Mouse (Mus musculus) G1E (cell line): ENCODE data around the gene Borcs6. TPM values are rescaled to one million over a fixed set of nuclear protein-coding genes. Genes with fewer than 3 reads are reported as not detected.

Source experiments
- ATAC-seq: 2 replicates; pipeline ENCODE4 v1.8.0; 2016; ENCODE audit warnings: mild to moderate bottlenecking; ENCODE audit not compliant: insufficient number of reproducible peaks, poor library complexity, low FRiP score, severe bottlenecking; ENCODE audit errors: extremely low read depth
- DNase-seq: peaks from one replicate; pipeline ENCODE4 v3.0.0; 2012; ENCODE audit warnings: low spot score
- H3K27me3 ChIP-seq: 2 replicates; pipeline ENCODE4 v1.6.1; 2012; ENCODE audit warnings: mild to moderate bottlenecking, low read length, inconsistent platforms; ENCODE audit not compliant: insufficient read depth
- H3K36me3 ChIP-seq: replicated peaks from 2 replicates; pipeline ENCODE3; 2012; ENCODE audit warnings: mild to moderate bottlenecking, inconsistent platforms
- H3K4me1 ChIP-seq: 2 replicates; pipeline ENCODE4 v1.6.1; 2012; ENCODE audit warnings: low read depth, low read length, inconsistent platforms, mixed read lengths; ENCODE audit not compliant: insufficient read depth
- H3K4me3 ChIP-seq: 2 replicates; pipeline ENCODE4 v1.5.1; 2012; ENCODE audit warnings: low read depth, mild to moderate bottlenecking, inconsistent platforms, low read length, moderate library complexity, mixed read lengths
- H3K9me3 ChIP-seq: replicated peaks from 2 replicates; pipeline ENCODE4 v1.6.1; 2012; ENCODE audit warnings: inconsistent platforms
- CTCF ChIP-seq: IDR thresholded peaks from 2 replicates; pipeline ENCODE4 v1.5.1; 2012; ENCODE audit warnings: low read depth, low read length, inconsistent platforms, mixed read lengths
- GATA1 ChIP-seq: IDR thresholded peaks from 2 replicates; pipeline ENCODE4 v1.6.1; 2012; ENCODE audit warnings: borderline replicate concordance, low read length, inconsistent platforms, mixed read lengths
- GATA2 ChIP-seq: IDR thresholded peaks from 2 replicates; pipeline ENCODE4 v1.6.1; 2012; ENCODE audit warnings: low read depth, low read length, inconsistent platforms, borderline replicate concordance
- POLR2AphosphoS5 ChIP-seq: IDR thresholded peaks from 2 replicates; pipeline ENCODE4 v1.6.1; 2012; ENCODE audit warnings: low read depth, low read length, inconsistent platforms; ENCODE audit not compliant: insufficient replicate concordance
- TAL1 ChIP-seq: conservative IDR thresholded peaks from 2 replicates; pipeline ENCODE4 v1.6.1; 2012; ENCODE audit warnings: low read depth, low read length, inconsistent platforms, mixed read lengths
- polyA plus RNA-seq: library from polyadenylated mRNA; stranded (reverse); fragments of >175 nt; gene quantifications from 2 replicates; pipeline ENCODE4 v1.2.3, GENCODE M21; 2012
- total RNA-seq, 2 experiments: library from RNA; stranded (forward) in 1 of 2; stranded (reverse) in 1 of 2; fragments of 200-1000 nt in 1 of 2; fragments of >200 nt in 1 of 2; fragmentation: Nextera tagmentation in 1 of 2; gene quantifications; 2 replicates each; pipeline ENCODE4 v1.2.3; 2014 to 2017

Borcs6 gene
- total and polyA plus RNA-seq, 3 experiments: 6.1 to 25.9 (median 6.4) TPM

GRCm38 (mm10) chr11:69095511-69096231, 36.2 kb downstream of the Borcs6 start:
- Histone ChIP-seq H3K36me3 (peaks cover 34% of the 10 kb centered on the region), H3K4me3 (peak overlapping the region; percentile 72), H3K27me3 (no peaks in the 10 kb centered on the region), H3K9me3 (no peaks in the 10 kb centered on the region), H3K4me1 (peaks cover 83% of the 10 kb centered on the region)
- TF ChIP-seq TAL1: no peak
- no peak for TF ChIP-seq CTCF
- no peak for TF ChIP-seq GATA2
- TF ChIP-seq GATA1: no peak
- no peak for TF ChIP-seq POLR2AphosphoS5
- no peak for DNase-seq
- ATAC-seq: no peak

DNA sequence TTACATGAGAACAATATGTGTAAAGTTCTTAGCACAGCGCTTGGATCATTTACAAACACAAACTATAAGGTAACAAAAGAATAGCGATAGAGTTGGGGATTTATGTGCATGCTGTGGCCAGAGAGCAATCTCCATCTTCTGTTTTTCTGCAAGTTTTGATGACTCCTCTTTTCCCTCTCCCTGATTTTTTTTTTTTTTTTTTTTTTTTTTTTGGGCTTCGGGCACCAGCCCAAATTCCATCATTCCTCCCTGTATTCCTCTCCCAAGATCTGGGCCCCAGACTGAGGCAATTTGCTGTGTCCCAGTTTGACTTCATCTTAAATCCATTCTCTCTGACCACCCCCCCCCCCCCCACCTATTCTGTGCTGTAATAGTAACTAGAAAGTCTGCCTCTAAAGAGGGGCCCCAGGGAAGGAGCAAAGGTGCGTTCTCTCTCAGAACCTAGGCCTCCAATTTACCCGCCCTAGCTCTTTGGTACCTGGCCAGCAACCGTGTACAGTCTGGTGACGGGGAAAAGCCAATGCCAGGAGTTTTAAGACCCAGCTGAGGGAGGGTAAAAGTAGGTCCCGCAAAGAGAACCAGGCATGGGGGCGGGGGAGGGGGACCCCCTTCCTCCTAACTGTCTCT, 37.0 kb downstream of the Borcs6 start:
- Histone ChIP-seq H3K4me3 (peak overlapping the region; percentile 72), H3K4me1 (peaks cover 83% of the 10 kb centered on the region), H3K27me3 (no peaks in the 10 kb centered on the region), H3K36me3 (peaks cover 34% of the 10 kb centered on the region), H3K9me3 (no peaks in the 10 kb centered on the region)
- DNase-seq: no peak
- TF ChIP-seq TAL1 (no peak), GATA1 (no peak), GATA2 (no peak), CTCF (no peak)
- no peak for ATAC-seq

DNA sequence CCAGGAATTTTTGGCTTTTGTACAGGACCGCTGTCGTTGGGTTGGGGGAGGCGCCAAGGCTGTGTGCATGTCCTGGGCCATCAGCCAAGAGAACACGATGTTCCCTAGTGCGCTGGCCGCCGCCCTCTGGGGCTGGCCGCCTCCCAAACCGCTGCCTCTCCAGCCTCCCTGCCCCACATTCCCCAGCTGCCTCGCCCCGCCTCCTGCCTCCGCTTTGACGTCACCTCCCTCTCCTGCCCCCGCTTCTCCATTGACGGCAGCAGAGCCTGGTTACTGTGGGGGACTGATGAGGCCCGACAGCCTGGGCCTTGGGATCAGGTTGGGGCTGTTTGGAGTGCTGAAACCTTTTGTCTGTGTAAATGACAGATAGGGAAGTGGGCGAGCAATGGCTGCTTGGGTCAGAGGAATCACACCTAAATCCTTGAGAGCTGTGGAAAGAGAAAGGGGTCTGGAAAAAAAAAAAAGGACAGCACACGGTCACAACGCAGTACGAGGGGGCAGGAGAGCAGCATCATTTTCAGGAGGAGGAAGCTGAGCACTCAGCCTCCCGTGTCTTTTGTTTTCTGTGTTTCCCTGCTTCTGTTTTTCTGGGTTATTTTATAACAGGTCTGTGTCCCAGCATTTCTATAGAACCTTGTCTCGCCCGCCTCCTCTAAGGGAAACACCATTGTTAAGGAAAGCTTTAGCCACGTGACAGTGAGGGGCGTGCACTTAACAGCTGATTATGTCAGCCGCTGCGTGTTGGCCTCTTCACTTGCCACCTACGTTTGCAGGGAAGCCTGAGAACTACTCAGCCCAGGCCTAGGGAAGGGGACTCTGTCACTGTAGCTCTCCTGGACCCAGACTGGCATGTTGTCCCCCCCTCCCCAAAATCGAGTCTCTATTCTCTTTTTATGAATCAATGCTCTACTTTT, 37.7 kb downstream of the Borcs6 start:
- peaks cover 77% of the 10 kb centered on the region for H3K4me1 ChIP-seq
- DNase-seq (peak; percentile 87), ATAC-seq (peak; percentile 37)
- peaks cover 34% of the 10 kb centered on the region for H3K36me3 ChIP-seq
- H3K27me3 ChIP-seq: no peaks in the 10 kb centered on the region
- no peaks in the 10 kb centered on the region for H3K9me3 ChIP-seq
- TF ChIP-seq POLR2AphosphoS5 (no peak), GATA2 (no peak), CTCF (no peak), GATA1 (no peak), TAL1 (no peak)
- H3K4me3 ChIP-seq: peak overlapping the region; percentile 72

GRCm38 (mm10) chr11:69098039-69098761, 38.7 kb downstream of the Borcs6 start:
- H3K36me3 ChIP-seq: peaks cover 35% of the 10 kb centered on the region
- no peaks in the 10 kb centered on the region for H3K27me3 ChIP-seq
- ATAC-seq: no peak
- no peak for TF ChIP-seq POLR2AphosphoS5
- TF ChIP-seq TAL1: no peak
- no peak for TF ChIP-seq GATA2
- peaks cover 70% of the 10 kb centered on the region for H3K4me1 ChIP-seq
- no peaks in the 10 kb centered on the region for H3K9me3 ChIP-seq
- peak overlapping the region; percentile 73 for H3K4me3 ChIP-seq
- DNase-seq: no peak

GRCm38 (mm10) chr11:69098762-69099091, 39.2 kb downstream of the Borcs6 start:
- H3K9me3 ChIP-seq: no peaks in the 10 kb centered on the region
- DNase-seq (peak; percentile 98), ATAC-seq (peak; percentile 51)
- H3K27me3 ChIP-seq: no peaks in the 10 kb centered on the region
- H3K4me3 ChIP-seq: peak overlapping the region; percentile 73
- H3K36me3 ChIP-seq: peaks cover 41% of the 10 kb centered on the region
- TF ChIP-seq TAL1: no peak
- TF ChIP-seq GATA1: no peak
- no peak for TF ChIP-seq GATA2
- no peak for TF ChIP-seq POLR2AphosphoS5
- no peak for TF ChIP-seq CTCF
- peaks cover 70% of the 10 kb centered on the region for H3K4me1 ChIP-seq
